Mouse (Mus musculus) right cerebral cortex, adult 2 months (tissue): ENCODE measurements around the gene Jagn1.
A peak's percentile ranks its signal among the peaks of the same experiment; 100 is the strongest.

Experiments
- DNase-seq, 2 experiments: peaks; one replicate each; pipeline ENCODE4 v3.0.0; 2021 to 2022; ENCODE audit warnings: low spot score in 2 of 2

Jagn1 gene

DNA sequence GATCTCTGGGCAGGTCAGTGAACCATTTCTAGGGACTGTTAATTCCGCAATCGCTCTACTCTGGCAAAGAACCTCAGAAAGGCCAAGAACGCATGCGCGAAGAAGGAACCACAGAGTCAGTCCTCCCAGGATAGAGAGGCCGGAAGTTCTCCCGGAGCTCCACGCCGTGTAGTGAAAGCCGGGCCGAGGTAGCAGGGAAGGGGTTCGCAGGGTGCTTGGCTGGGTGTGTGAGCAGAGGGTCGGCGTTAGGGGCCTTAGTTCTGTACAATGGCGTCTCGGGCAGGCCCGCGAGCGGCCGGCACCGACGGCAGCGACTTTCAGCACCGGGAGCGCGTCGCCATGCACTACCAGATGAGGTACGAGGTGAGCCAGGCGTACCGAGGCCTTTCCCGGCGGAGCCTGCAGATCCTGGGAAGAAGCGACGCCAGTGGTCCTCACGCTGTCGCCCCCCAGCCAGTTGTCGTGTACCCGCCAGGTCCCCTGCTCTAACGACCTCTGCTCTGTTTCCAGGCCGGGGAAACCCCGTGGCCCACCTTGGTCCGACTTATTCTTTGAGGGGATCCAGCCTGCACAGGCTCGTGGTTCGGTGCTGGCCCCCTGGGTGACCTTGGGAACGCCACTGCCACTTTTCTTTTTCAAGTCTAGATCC lies at the start of gene Jagn1:
TSS of gene Jagn1 (plus strand) at position 128 of the 649 bp plus-strand sequence.
- DNase-seq, result peak; percentile 94 to 96

DNA sequence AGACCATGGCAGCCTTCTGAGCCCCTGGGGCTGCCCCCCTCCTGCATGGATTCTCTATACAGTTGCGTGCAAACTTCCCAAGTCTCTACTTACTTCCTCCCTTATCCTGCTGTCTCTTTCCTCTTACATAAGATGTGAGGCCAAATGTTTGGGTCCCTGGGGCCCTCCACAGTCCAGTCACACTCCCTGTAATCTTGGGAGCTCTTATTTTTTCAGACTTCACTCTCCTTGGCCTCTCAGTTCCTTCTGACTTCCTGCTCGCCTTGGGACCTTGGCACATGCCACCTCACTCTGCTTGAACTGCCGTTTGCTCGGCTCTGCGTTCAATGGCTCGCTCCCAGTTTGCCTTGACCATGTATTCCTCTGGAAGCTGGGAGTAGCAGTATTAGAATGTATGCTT lies 48.4 kb upstream of the Jagn1 start:
- no peak for DNase-seq

DNA sequence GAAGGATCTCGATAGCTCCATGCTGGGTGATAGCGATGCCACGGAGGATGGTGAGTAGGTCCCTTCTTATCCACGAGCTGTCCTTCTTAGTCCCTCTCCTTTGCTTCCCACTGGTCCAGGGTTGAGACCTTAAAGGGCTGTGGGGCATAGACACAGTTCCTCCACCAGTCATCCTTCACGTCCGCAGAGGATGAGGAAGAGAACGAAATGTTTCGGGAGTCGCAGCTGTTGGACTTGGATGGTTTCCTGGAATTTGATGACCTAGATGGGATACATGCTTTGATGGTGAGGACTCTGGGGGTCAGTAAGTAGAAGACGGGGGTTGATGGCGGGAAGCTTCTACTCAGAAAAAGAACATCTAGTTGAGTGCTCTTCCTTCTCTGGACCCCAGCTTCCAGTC lies 47.6 kb upstream of the Jagn1 start:
- no peak for DNase-seq

DNA sequence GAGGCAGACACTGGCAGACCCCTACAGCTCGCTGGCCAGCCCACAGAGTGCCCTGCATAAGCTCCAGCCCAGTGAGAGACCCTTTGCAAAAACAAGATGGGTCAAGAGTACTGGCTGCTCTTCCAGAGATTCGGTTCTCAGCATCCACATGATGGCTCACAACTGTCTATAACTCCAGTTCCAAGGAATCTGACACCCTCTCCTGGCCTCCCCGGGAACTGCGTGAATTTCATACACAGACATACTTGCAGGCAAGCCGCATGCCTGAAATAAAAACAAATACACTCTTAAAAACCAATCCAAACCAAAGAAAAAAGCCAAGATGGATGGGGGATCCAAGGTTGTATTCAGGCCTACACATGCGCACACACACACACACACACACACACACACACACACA lies 46.9 kb upstream of the Jagn1 start:
- DNase-seq, result no peak

DNA sequence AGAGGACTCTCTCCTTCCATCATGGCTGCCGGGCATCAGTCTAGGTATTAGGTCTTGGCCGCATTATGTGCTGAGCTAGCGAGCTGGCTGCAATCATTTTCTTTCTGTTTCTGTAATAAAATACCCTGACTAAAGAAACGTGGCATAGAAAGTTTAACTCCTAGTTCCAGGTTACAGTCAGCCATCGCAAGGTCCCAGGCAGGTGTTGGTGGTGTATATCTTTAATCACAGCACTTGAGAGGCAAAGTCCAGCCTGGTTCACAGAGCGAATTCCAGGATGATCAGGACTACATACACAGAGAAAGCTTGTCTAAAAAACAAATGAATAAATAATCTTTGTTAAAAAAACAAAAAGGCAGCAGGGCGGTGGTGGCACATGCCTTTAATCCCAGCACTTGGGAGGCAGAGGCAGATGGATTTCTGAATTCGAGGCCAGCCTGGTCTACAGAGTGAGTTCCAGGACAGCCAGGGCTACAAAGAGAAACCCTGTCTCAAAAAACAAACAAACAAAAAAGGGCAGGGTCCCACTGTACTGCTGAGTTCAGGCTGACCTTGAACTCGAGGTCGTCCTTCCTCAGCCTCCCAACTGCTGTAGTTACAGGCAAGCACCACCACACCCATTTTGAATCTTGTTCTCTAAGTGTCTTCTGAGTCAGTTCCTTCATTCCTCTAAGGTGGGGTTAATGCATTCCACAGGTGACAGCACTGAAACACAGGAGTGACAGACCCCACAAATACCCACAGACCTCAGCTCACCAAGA lies 45.9 kb upstream of the Jagn1 start:
- no peak for DNase-seq

DNA sequence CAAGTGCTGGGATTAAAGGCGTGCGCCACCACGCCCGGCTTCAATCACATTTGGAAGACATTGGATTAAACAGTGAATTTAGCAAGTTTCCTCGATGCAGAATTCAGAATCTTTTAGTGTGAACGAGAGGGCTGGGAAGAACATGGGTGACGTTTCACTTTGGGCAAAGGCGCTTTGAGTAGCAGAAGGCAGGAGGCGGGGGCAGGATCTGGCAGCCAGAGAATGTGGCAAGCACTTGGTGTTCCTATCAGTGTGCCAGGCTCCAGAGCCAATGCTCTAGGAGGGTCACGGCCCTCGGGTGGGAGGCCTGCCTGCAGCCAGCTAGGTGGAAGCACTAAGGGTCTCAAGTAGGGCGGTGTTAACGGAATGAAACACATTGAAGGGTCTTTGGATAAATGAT lies 40.3 kb upstream of the Jagn1 start:
- DNase-seq, result no peak

DNA sequence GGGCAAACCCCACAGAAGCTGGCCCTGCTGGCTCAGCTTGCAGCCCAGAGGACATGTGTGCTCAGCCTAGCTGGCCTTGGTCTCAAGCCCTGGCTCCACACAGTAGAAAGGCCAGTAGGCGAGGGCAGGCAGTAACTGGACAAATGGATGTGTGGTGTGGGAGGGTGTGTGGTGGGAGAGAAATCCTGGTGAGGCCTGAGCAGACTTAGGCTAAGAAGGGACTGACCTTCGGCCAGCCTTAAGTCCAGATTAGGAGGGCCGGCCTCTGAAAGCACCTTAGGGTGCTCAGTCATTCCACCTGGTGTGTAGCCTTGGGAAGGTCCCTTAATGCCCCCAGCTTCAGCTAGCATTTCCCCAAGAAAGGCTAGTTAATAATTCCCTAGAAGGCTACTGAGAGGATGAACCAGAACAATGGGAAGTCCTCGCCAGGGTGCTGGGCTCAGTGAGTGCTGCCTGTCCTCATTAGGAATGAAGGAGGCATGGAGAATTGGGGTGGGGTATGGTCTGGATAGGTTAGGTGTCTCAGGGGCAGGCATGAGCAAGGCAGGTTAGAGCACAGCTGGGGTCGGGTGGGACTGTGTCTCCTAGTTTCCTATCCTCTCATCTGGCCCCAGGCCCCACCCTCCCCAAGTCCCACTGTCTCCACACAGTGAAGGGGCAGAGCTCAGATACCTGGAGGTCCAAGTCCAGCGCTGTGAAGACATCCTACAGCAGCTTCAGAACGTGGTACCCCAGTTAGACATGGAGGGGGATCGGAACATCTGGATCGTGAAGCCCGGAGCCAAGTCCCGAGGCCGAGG lies 37.5 kb upstream of the Jagn1 start:
- DNase-seq, result no peak

DNA sequence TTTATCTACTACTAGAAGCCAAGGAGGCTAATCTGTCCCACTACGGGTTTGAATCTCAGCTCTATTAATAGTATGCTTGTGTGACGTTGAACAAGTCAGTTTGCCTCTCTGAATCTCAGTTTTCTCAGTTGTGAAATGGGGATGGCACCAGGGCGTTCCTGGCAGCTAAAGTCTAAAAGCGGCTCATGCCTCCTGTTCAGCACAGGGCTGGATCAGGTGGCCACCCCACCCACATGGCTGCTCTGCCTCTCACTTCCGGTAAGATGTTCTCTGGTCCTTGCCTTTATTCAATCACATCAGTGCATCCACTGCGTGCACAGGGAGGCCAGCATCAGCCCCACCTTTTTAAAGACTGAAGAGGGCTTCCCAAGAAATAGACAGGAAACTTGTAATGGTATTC lies 36.9 kb upstream of the Jagn1 start:
- peak; percentile 61 to 67 for DNase-seq

DNA sequence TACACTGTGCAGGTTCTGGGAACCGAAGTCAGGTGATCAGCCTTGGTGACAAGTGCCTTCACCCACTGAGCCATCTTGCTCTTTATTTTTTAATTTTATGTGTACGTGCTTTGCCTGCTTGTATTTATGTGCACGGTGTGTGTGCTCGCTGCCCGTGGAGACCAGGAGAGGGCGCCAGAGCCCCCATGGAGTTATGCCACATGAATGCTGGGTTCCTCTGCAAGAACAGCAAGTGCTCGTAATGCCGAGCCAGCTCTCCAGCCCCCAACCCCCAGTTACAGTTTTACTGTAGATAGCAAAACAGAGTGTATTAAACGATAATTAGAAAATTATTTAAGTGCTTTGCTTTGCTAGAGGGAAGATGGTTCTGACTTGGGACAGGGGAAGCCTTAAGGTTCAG lies 35.7 kb upstream of the Jagn1 start:
- DNase-seq, result no peak

DNA sequence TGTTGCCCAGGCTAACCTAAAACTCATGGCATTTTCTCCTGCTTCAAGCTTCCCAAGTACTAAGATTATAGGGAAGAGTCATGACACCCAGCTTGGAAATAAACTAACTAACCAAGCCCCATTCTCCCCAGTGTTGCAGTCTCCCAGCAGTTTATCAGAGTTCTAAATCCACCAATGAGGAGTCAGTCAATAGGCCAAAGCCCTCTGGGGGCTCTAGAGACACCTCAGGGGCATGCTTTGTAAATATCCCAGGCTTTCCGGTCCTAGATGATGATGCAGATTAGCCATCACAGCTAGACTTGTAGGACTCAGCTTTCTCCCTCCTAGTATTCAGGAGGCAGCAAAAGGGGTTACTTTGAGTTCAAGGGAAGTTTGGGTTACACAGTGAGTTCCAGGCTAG lies 32.4 kb upstream of the Jagn1 start:
- no peak for DNase-seq

DNA sequence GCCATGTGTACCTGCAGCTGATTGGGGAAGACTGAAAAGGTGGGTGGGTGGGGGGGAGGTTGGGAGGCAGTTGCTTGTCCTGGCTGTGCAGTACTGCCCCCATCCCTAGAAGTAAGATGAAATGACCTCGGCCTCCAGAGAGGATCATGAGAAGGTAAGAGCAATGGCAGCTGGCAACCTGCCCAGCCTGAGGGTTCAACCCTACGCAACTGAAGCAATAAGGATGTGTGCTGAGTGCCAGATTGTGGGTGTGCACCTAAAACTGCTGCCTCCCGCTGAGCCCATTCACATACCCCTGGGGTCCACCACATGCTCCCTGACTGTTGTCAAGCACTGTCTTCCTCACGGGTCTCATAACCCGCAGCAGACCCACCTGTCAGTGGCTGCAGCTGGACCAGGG lies 26.0 kb upstream of the Jagn1 start:
- no peak for DNase-seq

DNA sequence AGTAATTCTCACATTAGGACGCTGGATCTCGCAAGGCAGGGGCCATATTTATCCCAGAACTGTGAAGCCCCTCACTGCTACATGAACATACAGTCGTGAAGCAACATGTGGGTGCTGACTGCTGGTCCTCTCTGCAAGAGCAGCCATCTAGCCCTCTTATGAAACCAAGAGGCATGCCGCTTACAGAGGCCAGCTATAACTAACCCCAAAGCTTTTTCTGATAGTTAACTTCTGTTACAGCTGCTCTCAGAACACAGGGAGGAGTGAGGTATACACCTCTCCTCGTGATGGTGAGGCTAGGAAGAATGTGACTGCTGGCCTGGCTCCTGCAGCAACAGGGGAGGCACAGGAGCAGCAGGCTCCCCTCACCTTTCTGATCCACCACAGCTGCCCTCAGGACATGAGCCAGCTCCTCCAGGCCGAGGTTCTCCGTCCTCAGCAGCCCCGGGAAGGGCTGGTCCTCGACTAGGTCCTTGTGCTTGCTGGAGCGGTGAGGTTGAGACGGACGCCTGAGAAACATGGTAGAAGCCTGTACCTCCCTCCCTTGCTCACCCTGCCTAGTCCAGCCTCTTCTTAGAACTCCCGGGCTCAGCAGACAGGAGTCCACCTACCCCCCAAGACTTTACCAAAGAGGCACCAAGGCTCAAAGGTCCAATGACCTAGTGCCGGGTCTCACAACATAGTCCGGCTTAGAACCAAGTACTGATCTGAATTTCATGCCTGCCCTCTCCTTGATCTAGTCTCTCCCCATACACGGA lies 23.7 kb upstream of the Jagn1 start:
- no peak for DNase-seq

DNA sequence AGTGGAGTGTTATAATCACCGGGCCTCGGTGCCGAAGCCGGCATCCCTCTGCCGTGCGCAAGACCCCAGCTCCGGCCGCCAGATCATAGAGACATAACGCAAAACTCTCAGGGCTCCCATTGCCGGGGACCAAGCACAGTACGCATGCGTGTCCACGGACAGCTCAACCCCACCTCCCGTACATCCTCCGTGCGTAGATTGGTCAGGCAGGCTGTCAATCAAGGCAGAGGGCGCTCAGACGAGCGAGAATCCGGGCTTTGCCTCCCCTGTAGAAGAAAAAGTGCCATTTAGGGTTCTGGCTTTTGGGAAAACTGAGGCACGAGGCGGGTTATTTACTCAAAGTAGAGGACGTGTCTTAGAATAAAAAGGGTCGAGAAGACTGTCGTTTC lies 23.2 kb upstream of the Jagn1 start, which contains the start of gene Rpusd3:
TSS of gene Rpusd3 (minus strand) at position 142 of the 389 bp plus-strand sequence.
- DNase-seq, result peak; percentile 97 to 100

DNA sequence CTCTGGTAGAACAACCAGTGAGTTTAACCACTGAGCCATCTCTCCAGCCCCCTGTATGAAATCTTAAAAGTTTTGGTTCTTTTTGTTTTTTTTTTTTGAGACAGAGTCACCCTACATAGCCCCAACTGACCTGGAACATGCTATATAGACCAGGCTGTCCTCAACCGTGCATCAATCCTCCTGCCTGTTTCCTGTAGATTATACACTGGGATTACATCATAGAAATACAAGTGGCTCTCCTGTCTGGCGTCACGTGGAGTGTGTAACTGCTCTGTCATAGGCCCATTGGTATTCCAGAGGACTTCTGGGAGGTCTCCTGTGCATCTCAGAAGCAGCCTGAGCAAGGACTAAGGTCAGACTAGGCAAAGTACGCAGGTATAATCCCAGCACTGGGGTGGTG lies 19.4 kb upstream of the Jagn1 start:
- no peak for DNase-seq

DNA sequence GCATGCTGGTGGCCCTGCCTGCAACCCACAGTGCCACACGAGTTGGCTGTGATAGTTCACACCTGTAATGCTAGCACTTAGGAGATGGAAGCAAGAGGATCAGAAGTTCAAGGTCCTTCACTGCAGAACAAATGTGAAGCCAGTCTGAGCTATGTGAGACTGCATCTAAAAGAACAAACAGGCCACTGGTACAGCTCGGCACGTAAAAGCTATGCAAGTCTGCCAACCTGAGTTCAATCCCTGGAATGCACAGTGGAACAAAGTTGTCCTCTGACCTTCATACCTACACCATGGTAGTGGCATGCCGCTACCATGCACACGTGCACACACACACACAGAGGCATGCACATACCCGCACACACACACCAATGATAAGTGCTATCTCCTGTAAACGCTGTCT lies 18.2 kb upstream of the Jagn1 start:
- DNase-seq, result no peak

DNA sequence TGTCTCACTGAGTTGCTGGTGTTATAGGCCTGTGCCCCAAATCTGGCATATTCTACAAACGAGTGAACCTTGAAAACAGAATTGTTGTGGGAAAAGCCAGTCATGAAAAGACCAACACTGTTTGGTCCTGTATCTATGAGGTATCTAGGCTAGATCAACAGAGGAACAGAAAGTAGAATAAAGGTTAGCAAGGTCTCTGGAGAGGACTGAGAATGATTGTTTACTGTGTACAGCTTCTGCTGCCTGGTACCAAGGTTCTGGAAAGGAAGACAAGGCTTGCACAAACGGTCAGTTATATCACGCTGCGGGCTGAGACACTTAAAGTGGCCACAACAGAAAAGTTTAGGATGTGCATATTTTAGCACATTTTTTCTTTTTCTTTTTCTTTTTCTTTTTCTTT lies 15.7 kb upstream of the Jagn1 start:
- no peak for DNase-seq

DNA sequence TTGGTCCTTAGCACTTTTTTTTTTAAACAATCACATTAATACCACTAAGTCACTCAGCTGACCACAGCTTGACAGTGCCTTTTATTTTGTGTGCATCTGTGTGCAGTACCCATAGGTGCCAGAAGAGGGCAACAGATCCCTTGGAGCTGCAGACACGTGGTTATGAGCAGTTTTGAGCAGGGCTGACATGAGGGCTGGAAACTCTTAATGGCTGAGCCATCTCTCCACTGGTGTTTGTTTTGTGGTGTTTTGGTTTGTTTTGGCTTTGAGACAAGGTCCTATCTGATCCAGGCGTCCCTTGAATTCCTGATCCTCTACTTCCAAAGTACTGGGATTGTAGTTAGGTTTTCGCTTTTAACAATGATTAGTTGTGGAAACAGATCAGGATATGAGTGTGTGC lies 15.0 kb upstream of the Jagn1 start:
- DNase-seq, result no peak

DNA sequence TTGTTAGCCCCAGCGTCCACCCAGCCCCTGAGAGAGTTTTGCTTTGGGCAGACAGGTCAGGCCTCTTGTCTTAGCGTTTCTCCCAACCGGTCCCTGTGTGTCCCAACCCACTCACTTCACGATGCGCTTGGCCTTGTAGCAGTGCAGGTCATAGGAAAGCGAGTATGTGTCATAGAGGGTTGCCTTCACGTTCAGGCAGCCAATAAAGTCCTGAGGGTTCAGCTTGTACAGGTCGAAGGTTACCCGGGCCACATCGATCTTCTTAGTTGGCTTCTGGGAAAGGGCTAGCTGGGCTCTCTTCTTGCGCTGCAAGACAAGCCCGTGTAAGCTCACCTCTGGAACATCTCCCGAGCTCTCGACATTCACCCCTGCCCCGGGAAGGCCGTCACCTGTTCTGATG lies 14.4 kb upstream of the Jagn1 start:
- DNase-seq, result no peak

DNA sequence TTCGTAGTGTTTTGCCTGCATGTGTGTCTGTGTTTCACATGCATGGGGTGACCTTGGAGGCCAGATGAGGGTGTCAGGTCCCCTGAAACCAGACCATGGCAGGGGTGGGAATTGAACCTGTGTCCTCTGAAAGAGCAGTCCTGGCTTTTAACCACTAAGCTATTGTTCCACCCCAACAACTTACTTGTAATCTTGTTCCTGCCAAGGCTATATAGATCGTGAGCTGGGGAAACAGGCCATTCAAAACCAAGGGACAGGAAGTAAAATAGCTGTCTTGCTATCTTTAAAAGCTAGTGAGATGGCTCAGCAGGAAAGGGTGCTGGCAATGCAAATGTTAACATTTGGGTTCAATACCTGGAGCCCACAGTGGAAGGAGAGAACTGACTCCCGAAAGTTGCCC lies 12.4 kb upstream of the Jagn1 start:
- DNase-seq, result no peak

DNA sequence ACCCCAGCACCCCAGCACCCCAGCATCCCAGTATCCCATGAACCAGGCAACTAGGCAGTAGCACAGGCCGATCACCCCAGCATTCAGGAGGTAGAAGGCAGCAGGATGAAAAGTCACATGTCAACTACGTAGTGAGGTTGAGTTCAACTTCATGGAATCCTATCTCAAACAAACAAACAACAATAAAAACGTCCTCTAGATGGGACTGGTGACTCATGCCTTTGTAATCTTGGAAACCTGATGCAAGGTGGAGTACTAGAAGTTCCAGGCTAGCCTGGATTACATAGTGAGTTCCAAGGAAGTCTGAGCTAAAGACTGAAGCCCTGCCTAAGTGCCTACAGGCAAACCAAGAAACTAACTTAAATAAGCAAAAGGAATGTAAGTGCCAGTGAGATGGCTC lies 11.5 kb upstream of the Jagn1 start:
- DNase-seq, result no peak

DNA sequence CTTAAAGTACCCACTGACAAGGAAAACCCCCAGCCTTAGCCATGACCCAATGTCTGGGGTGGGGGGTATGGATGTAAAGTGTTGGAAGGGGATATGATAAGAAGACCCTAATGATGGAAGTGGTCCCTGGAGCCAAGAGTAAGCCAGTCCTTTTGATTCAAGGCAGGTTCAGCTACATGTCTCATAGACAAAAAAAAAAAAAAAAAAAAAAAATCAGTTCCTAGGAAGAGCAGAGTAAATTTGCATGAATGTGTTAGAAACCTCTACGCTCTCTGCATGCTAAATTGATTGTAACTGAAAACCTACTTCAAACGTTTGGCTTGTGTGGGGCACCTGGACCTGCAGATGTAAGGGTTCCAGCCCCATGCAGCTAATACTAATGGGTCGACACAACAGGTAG lies 10.6 kb upstream of the Jagn1 start:
- DNase-seq, result no peak

DNA sequence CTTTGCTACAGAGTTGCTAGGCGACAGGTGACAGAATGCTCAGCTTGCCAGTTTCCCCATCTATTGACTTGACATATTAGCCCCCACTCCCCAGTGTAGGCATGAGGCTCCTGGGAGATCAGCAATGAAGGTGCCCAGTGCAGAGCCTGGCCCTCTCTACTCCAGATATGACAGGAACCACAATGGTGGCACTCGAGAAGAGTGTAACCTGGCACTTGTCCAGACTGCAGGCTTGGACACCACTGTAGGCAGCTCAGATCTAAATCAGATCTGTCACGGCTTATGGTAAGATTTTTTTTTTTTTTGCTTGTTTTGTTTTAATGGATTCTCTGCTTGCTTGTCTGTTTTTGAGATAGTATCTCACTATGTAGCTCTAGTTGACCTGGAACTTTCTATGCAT lies 8.7 kb upstream of the Jagn1 start:
- DNase-seq, result no peak
